Mouse (Mus musculus) olfactory bulb, adult 2 months (tissue): ENCODE results near the gene Rhot2.

ENCODE experiments used
- CTCF ChIP-seq: fragments of 200-500 bp; IDR thresholded peaks from 2 replicates; pipeline ENCODE4 v1.5.1; 2012; ENCODE audit warnings: low read depth, mild to moderate bottlenecking, low read length, moderate library complexity; ENCODE audit not compliant: insufficient read depth
- POLR2A ChIP-seq: fragments of 200-500 bp; IDR thresholded peaks from 2 replicates; pipeline ENCODE4 v1.6.1; 2012; ENCODE audit warnings: mild to moderate bottlenecking, low read depth, low read length, moderate library complexity; ENCODE audit not compliant: insufficient read depth

GRCm38 (mm10) chr17:25860832-25861703, 16.4 kb upstream of the Rhot2 start, which contains the start of gene Wdr90:
- no peak for TF ChIP-seq CTCF
- TF ChIP-seq POLR2A, result peak; percentile 86
